8 mouse cellular contexts compared by ENCODE assay signal in genomic region chr19:5713255-5713654, GRCm38 (mm10). TPM values are rescaled to one million over a fixed set of nuclear protein-coding genes. Genes with fewer than 3 reads are reported as not detected.
A peak's percentile ranks its signal among the peaks of the same experiment; 100 is the strongest.
DNase-seq lines count a peak whose midpoint lies in the region; ATAC-seq lines count a peak whose summit lies in the region.

No protein-coding gene starts in this region.

- H3K27me3 ChIP-seq in embryonic facial prominence, embryonic 12.5 days = no peaks in the 10 kb centered on the region
- peaks cover 21% of the 10 kb centered on the region for H3K27me3 ChIP-seq in embryonic facial prominence, embryonic 10.5 days (replicated peaks; ENCODE audit: low read depth, poor library complexity, severe bottlenecking)
- H3K27me3 ChIP-seq in hindbrain, embryonic 16.5 days (replicated peaks; ENCODE audit: control insufficient read depth, insufficient read depth, low read length) = no peaks in the 10 kb centered on the region
- H3K27me3 ChIP-seq in hindbrain, embryonic 10.5 days (ENCODE audit: insufficient read depth, poor library complexity, severe bottlenecking) = peaks cover 16% of the 10 kb centered on the region; the same call in 1 of the 2 replicates
- H3K27me3 ChIP-seq in neural tube, embryonic 13.5 days = no peaks in the 10 kb centered on the region
- no peaks in the 10 kb centered on the region for H3K27me3 ChIP-seq in stomach, embryonic 16.5 days (ENCODE audit: control insufficient read depth, insufficient read depth, low read length)

- H3K4me3 ChIP-seq in embryonic facial prominence, embryonic 12.5 days = no peak overlapping the region
- H3K4me3 ChIP-seq in embryonic facial prominence, embryonic 10.5 days = no peak overlapping the region
- H3K4me3 ChIP-seq in hindbrain, embryonic 16.5 days (ENCODE audit: low read length) = peak overlapping the region; percentile 7; the same call in 1 of the 2 replicates
- no peak overlapping the region for H3K4me3 ChIP-seq in hindbrain, embryonic 10.5 days
- no peak overlapping the region for H3K4me3 ChIP-seq in neural tube, embryonic 13.5 days
- H3K4me3 ChIP-seq in stomach, embryonic 16.5 days (replicated peaks; ENCODE audit: low read length) = no peak overlapping the region

- no peak overlapping the region for H3K9ac ChIP-seq in embryonic facial prominence, embryonic 12.5 days
- no peak overlapping the region for H3K9ac ChIP-seq in hindbrain, embryonic 16.5 days (ENCODE audit: low read depth, low read length)
- no peak overlapping the region for H3K9ac ChIP-seq in neural tube, embryonic 13.5 days
- H3K9ac ChIP-seq in stomach, embryonic 16.5 days (ENCODE audit: low read length) = peak overlapping the region; percentile 54; the same call in 1 of the 2 replicates

- H3K4me1 ChIP-seq in embryonic facial prominence, embryonic 12.5 days = peaks cover 19% of the 10 kb centered on the region
- H3K4me1 ChIP-seq in embryonic facial prominence, embryonic 10.5 days = peaks cover 41% of the 10 kb centered on the region
- peaks cover 17% of the 10 kb centered on the region for H3K4me1 ChIP-seq in hindbrain, embryonic 16.5 days (ENCODE audit: control insufficient read depth, insufficient read depth, low read depth, low read length)
- peaks cover 43% of the 10 kb centered on the region for H3K4me1 ChIP-seq in hindbrain, embryonic 10.5 days (replicated peaks)
- peaks cover 29% of the 10 kb centered on the region for H3K4me1 ChIP-seq in neural tube, embryonic 13.5 days (replicated peaks)
- peaks cover 23% of the 10 kb centered on the region for H3K4me1 ChIP-seq in stomach, embryonic 16.5 days (ENCODE audit: control insufficient read depth, insufficient read depth, low read length)

- WGBS in embryonic facial prominence, embryonic 12.5 days = 61% methylated on average over 5 of the region's 5 CpGs
- WGBS in embryonic facial prominence, embryonic 10.5 days = 75% methylated on average over 5 of the region's 5 CpGs
- WGBS in hindbrain, embryonic 16.5 days = 88% methylated on average over 5 of the region's 5 CpGs
- 75% methylated on average over 5 of the region's 5 CpGs for WGBS in hindbrain, embryonic 10.5 days
- 83% methylated on average over 5 of the region's 5 CpGs for WGBS in neural tube, embryonic 13.5 days
- 69% methylated on average over 5 of the region's 5 CpGs for WGBS in stomach, embryonic 16.5 days

- no peak for ATAC-seq in embryonic facial prominence, embryonic 12.5 days (ENCODE audit: insufficient number of reproducible peaks, insufficient read depth, low FRiP score, low TSS enrichment)
- ATAC-seq in hindbrain, embryonic 16.5 days = no peak
- ATAC-seq in neural tube, embryonic 13.5 days (ENCODE audit: low read depth) = no peak
- ATAC-seq in stomach, embryonic 16.5 days (ENCODE audit: insufficient read depth, low FRiP score) = peak; percentile 23; the same call in 1 of the 2 replicates

- H3K27ac ChIP-seq in embryonic facial prominence, embryonic 12.5 days = peak overlapping the region; percentile 51
- H3K27ac ChIP-seq in embryonic facial prominence, embryonic 10.5 days (replicated peaks) = no peak overlapping the region
- H3K27ac ChIP-seq in hindbrain, embryonic 16.5 days (ENCODE audit: low read depth, low read length) = no peak overlapping the region; the same call in 1 of the 2 replicates
- no peak overlapping the region for H3K27ac ChIP-seq in hindbrain, embryonic 10.5 days
- H3K27ac ChIP-seq in neural tube, embryonic 13.5 days (replicated peaks) = no peak overlapping the region
- peak overlapping the region; percentile 47 for H3K27ac ChIP-seq in stomach, embryonic 16.5 days (ENCODE audit: low read length)

- H3K9me3 ChIP-seq in embryonic facial prominence, embryonic 12.5 days = no peaks in the 10 kb centered on the region
- no peaks in the 10 kb centered on the region for H3K9me3 ChIP-seq in embryonic facial prominence, embryonic 10.5 days
- H3K9me3 ChIP-seq in hindbrain, embryonic 16.5 days (ENCODE audit: control insufficient read depth, low read length) = no peaks in the 10 kb centered on the region
- no peaks in the 10 kb centered on the region for H3K9me3 ChIP-seq in hindbrain, embryonic 10.5 days
- no peaks in the 10 kb centered on the region for H3K9me3 ChIP-seq in neural tube, embryonic 13.5 days
- H3K9me3 ChIP-seq in stomach, embryonic 16.5 days (replicated peaks; ENCODE audit: control insufficient read depth, low read length) = no peaks in the 10 kb centered on the region

- H3K36me3 ChIP-seq in embryonic facial prominence, embryonic 12.5 days = peaks cover 44% of the 10 kb centered on the region
- H3K36me3 ChIP-seq in embryonic facial prominence, embryonic 10.5 days (replicated peaks) = peaks cover 79% of the 10 kb centered on the region
- peaks cover 20% of the 10 kb centered on the region for H3K36me3 ChIP-seq in hindbrain, embryonic 16.5 days (ENCODE audit: control insufficient read depth, insufficient read depth, low read length)
- H3K36me3 ChIP-seq in hindbrain, embryonic 10.5 days = peaks cover 74% of the 10 kb centered on the region
- peaks cover 88% of the 10 kb centered on the region for H3K36me3 ChIP-seq in neural tube, embryonic 13.5 days
- peaks cover 6% of the 10 kb centered on the region; the same call in 1 of the 2 replicates for H3K36me3 ChIP-seq in stomach, embryonic 16.5 days (ENCODE audit: control insufficient read depth, insufficient read depth, low read length)

- H3K4me2 ChIP-seq in embryonic facial prominence, embryonic 12.5 days (replicated peaks) = no peak overlapping the region
- peak overlapping the region; percentile 31; the same call in 1 of the 2 replicates for H3K4me2 ChIP-seq in hindbrain, embryonic 16.5 days (ENCODE audit: low read length)
- H3K4me2 ChIP-seq in neural tube, embryonic 13.5 days = peak overlapping the region; percentile 0; the same call in 1 of the 2 replicates
- H3K4me2 ChIP-seq in stomach, embryonic 16.5 days (ENCODE audit: low read depth, low read length) = peak overlapping the region; percentile 14

- DNase-seq in embryonic facial prominence, embryonic 10.5 days (ENCODE audit: low spot score) = no peak
- DNase-seq in hindbrain, embryonic 10.5 days (ENCODE audit: low spot score) = no peak
- DNase-seq in neural tube, embryonic 10.5 days (ENCODE audit: extremely low spot score, low spot score) = no peak
- no peak for DNase-seq in right cerebral cortex, adult 18-20 months

RNA-seq across cellular contexts. Expression of gene Kcnk7, which starts 9.1 kb away (rescaled TPM):
- polyA plus RNA-seq in embryonic facial prominence, embryonic 12.5 days (2016; fragmentation: Nextera tagmentation; extraction: Ambion mirVana) = 0.24 TPM in 1 of 2 replicates, not detected in the other
- polyA plus RNA-seq in embryonic facial prominence, embryonic 10.5 days (2016; fragmentation: Nextera tagmentation; extraction: Ambion mirVana) = 0.19 and 0.23 TPM in 2 replicates
- not detected in 2 replicates for polyA plus RNA-seq in hindbrain, embryonic 16.5 days (2015; fragmentation: Nextera tagmentation; extraction: Ambion mirVana)
- polyA plus RNA-seq in hindbrain, embryonic 10.5 days (2016; fragmentation: Nextera tagmentation; extraction: Ambion mirVana) = 0.16 and 0.21 TPM in 2 replicates
- not detected in 2 replicates for polyA plus RNA-seq in neural tube, embryonic 13.5 days (2015; fragmentation: Nextera tagmentation; extraction: Ambion mirVana)
- 2.0 and 2.2 TPM in 2 replicates for polyA plus RNA-seq in stomach, embryonic 16.5 days (2015; fragmentation: Nextera tagmentation; extraction: Ambion mirVana)

RNA-seq across cellular contexts. Expression of gene Ehbp1l1, which starts 12.9 kb away (rescaled TPM):
- 14.4 TPM in 2 replicates for polyA plus RNA-seq in embryonic facial prominence, embryonic 12.5 days (2016; fragmentation: Nextera tagmentation; extraction: Ambion mirVana)
- 7.9 and 8.0 TPM in 2 replicates for polyA plus RNA-seq in embryonic facial prominence, embryonic 10.5 days (2016; fragmentation: Nextera tagmentation; extraction: Ambion mirVana)
- 21.6 and 29.7 TPM in 2 replicates for polyA plus RNA-seq in hindbrain, embryonic 16.5 days (2015; fragmentation: Nextera tagmentation; extraction: Ambion mirVana)
- 9.7 and 10.1 TPM in 2 replicates for polyA plus RNA-seq in hindbrain, embryonic 10.5 days (2016; fragmentation: Nextera tagmentation; extraction: Ambion mirVana)
- 8.3 and 9.6 TPM in 2 replicates for polyA plus RNA-seq in neural tube, embryonic 13.5 days (2015; fragmentation: Nextera tagmentation; extraction: Ambion mirVana)
- polyA plus RNA-seq in stomach, embryonic 16.5 days (2015; fragmentation: Nextera tagmentation; extraction: Ambion mirVana) = 51.2 and 63.2 TPM in 2 replicates

RNA-seq across cellular contexts. Expression of gene Fam89b, which starts 16.2 kb away (rescaled TPM):
- polyA plus RNA-seq in embryonic facial prominence, embryonic 12.5 days (2016; fragmentation: Nextera tagmentation; extraction: Ambion mirVana) = 143 and 150 TPM in 2 replicates
- 147 and 151 TPM in 2 replicates for polyA plus RNA-seq in embryonic facial prominence, embryonic 10.5 days (2016; fragmentation: Nextera tagmentation; extraction: Ambion mirVana)
- 118 and 128 TPM in 2 replicates for polyA plus RNA-seq in hindbrain, embryonic 16.5 days (2015; fragmentation: Nextera tagmentation; extraction: Ambion mirVana)
- polyA plus RNA-seq in hindbrain, embryonic 10.5 days (2016; fragmentation: Nextera tagmentation; extraction: Ambion mirVana) = 149 and 192 TPM in 2 replicates
- 186 and 194 TPM in 2 replicates for polyA plus RNA-seq in neural tube, embryonic 13.5 days (2015; fragmentation: Nextera tagmentation; extraction: Ambion mirVana)
- 64.6 and 66.5 TPM in 2 replicates for polyA plus RNA-seq in stomach, embryonic 16.5 days (2015; fragmentation: Nextera tagmentation; extraction: Ambion mirVana)

RNA-seq across cellular contexts. Expression of gene Pcnx3, which starts 24.5 kb away (rescaled TPM):
- 33.1 and 37.9 TPM in 2 replicates for polyA plus RNA-seq in embryonic facial prominence, embryonic 12.5 days (2016; fragmentation: Nextera tagmentation; extraction: Ambion mirVana)
- polyA plus RNA-seq in embryonic facial prominence, embryonic 10.5 days (2016; fragmentation: Nextera tagmentation; extraction: Ambion mirVana) = 30.3 and 30.6 TPM in 2 replicates
- 22.6 and 24.8 TPM in 2 replicates for polyA plus RNA-seq in hindbrain, embryonic 16.5 days (2015; fragmentation: Nextera tagmentation; extraction: Ambion mirVana)
- polyA plus RNA-seq in hindbrain, embryonic 10.5 days (2016; fragmentation: Nextera tagmentation; extraction: Ambion mirVana) = 27.3 and 30.8 TPM in 2 replicates
- 23.0 TPM in 2 replicates for polyA plus RNA-seq in neural tube, embryonic 13.5 days (2015; fragmentation: Nextera tagmentation; extraction: Ambion mirVana)
- polyA plus RNA-seq in stomach, embryonic 16.5 days (2015; fragmentation: Nextera tagmentation; extraction: Ambion mirVana) = 17.2 and 17.4 TPM in 2 replicates

RNA-seq across cellular contexts. Expression of gene Map3k11, which starts 24.7 kb away (rescaled TPM):
- polyA plus RNA-seq in embryonic facial prominence, embryonic 12.5 days (2016; fragmentation: Nextera tagmentation; extraction: Ambion mirVana) = 24.7 and 26.0 TPM in 2 replicates
- 32.1 and 34.0 TPM in 2 replicates for polyA plus RNA-seq in embryonic facial prominence, embryonic 10.5 days (2016; fragmentation: Nextera tagmentation; extraction: Ambion mirVana)
- polyA plus RNA-seq in hindbrain, embryonic 16.5 days (2015; fragmentation: Nextera tagmentation; extraction: Ambion mirVana) = 9.2 and 13.2 TPM in 2 replicates
- polyA plus RNA-seq in hindbrain, embryonic 10.5 days (2016; fragmentation: Nextera tagmentation; extraction: Ambion mirVana) = 34.1 and 35.1 TPM in 2 replicates
- 17.4 and 18.0 TPM in 2 replicates for polyA plus RNA-seq in neural tube, embryonic 13.5 days (2015; fragmentation: Nextera tagmentation; extraction: Ambion mirVana)
- 20.0 and 20.2 TPM in 2 replicates for polyA plus RNA-seq in stomach, embryonic 16.5 days (2015; fragmentation: Nextera tagmentation; extraction: Ambion mirVana)

Comparison
In these comparisons a context has a peak if more than half of its experiments do, and no peak if none do; other contexts are left out.
1. H3K27ac ChIP-seq: peak in embryonic facial prominence, embryonic 12.5 days (single experiment) and stomach, embryonic 16.5 days (single experiment); none in embryonic facial prominence, embryonic 10.5 days (single experiment), hindbrain, embryonic 16.5 days (single experiment), hindbrain, embryonic 10.5 days (single experiment) and neural tube, embryonic 13.5 days (single experiment).